Mouse (Mus musculus): ENCODE results near the gene Mfsd5.

Mfsd5 gene

GRCm38 (mm10) chr15:102248131-102248811 lies 31.0 kb upstream of the Mfsd5 start:
- no peak for DNase-seq (ENCODE audit: low spot score in 2 of 2)

- DNase-seq (ENCODE audit: low spot score in 2 of 2), result no peak
Measured at GRCm38 (mm10) chr15:102248812-102249191, 30.5 kb upstream of the Mfsd5 start.

- no peak for DNase-seq (ENCODE audit: low spot score in 2 of 2)
Measured at GRCm38 (mm10) chr15:102249251-102249691, 30.0 kb upstream of the Mfsd5 start.

- no peak for DNase-seq (ENCODE audit: low spot score in 2 of 2)
Measured at GRCm38 (mm10) chr15:102249967-102250366, 29.3 kb upstream of the Mfsd5 start.

GRCm38 (mm10) chr15:102250521-102250920 lies 28.7 kb upstream of the Mfsd5 start:
- DNase-seq (ENCODE audit: low spot score in 2 of 2), result no peak

GRCm38 (mm10) chr15:102255547-102256255 lies 23.6 kb upstream of the Mfsd5 start:
- DNase-seq (ENCODE audit: low spot score in 2 of 2), result no peak

- DNase-seq (ENCODE audit: low spot score in 2 of 2), result no peak
Measured at GRCm38 (mm10) chr15:102256431-102257201, 22.6 kb upstream of the Mfsd5 start.

GRCm38 (mm10) chr15:102257202-102258075 lies 21.8 kb upstream of the Mfsd5 start, which contains the start of gene Rarg:
Gene Rarg (minus strand): TSS chr15:102257517.
- no peak for DNase-seq (ENCODE audit: low spot score in 2 of 2)

GRCm38 (mm10) chr15:102258076-102258470 lies 21.2 kb upstream of the Mfsd5 start:
- no peak for DNase-seq (ENCODE audit: low spot score in 2 of 2)

GRCm38 (mm10) chr15:102258581-102259253 lies 20.5 kb upstream of the Mfsd5 start:
- DNase-seq (ENCODE audit: low spot score in 2 of 2), result no peak

- DNase-seq (ENCODE audit: low spot score in 2 of 2), result peak in 1 of 2 experiments; percentile 22
Measured at GRCm38 (mm10) chr15:102262582-102262981, 16.7 kb upstream of the Mfsd5 start.

- DNase-seq (ENCODE audit: low spot score in 2 of 2), result no peak
Measured at GRCm38 (mm10) chr15:102263037-102263436, 16.2 kb upstream of the Mfsd5 start.

GRCm38 (mm10) chr15:102265548-102265947 lies 13.7 kb upstream of the Mfsd5 start:
- DNase-seq (ENCODE audit: low spot score in 2 of 2), result no peak

- no peak for DNase-seq (ENCODE audit: low spot score in 2 of 2)
Measured at GRCm38 (mm10) chr15:102270274-102270960, 8.8 kb upstream of the Mfsd5 start, which contains the start of gene Gm9918. Gene Gm9918 (plus strand): TSS chr15:102270563.

- no peak for DNase-seq (ENCODE audit: low spot score in 2 of 2)
Measured at GRCm38 (mm10) chr15:102271441-102271840, 7.8 kb upstream of the Mfsd5 start.

- no peak for DNase-seq (ENCODE audit: low spot score in 2 of 2)
Measured at GRCm38 (mm10) chr15:102273982-102274716, 5.1 kb upstream of the Mfsd5 start.

- DNase-seq (ENCODE audit: low spot score in 2 of 2), result no peak
Measured at GRCm38 (mm10) chr15:102278726-102279091, 545 bp upstream of the Mfsd5 start.

- no peak for DNase-seq (ENCODE audit: low spot score in 2 of 2)
Measured at GRCm38 (mm10) chr15:102279783-102280520, 698 bp downstream of the Mfsd5 start.

- DNase-seq (ENCODE audit: low spot score in 2 of 2), result peak in 1 of 2 experiments; percentile 10
Measured at GRCm38 (mm10) chr15:102280623-102281022, 1.4 kb downstream of the Mfsd5 start.

Measured in frontal cortex, postnatal 10 days (tissue).